Mouse (Mus musculus) kidney, postnatal 0 days (tissue): ENCODE measurements around the gene Rgs12. TPM values are rescaled to one million over a fixed set of nuclear protein-coding genes. Genes with fewer than 3 reads are reported as not detected.
A peak's percentile ranks its signal among the peaks of the same experiment; 100 is the strongest.

Source experiments
- ATAC-seq: fragments of 200-750 bp; cut with Nextera tagmentation; replicated peaks from 2 replicates; pipeline ENCODE4 v1.8.0; 2017; ENCODE audit warnings: low read depth, moderate number of reproducible peaks, moderate TSS enrichment, moderate library complexity; ENCODE audit not compliant: low FRiP score
- DNase-seq: peaks from one replicate; pipeline ENCODE4 v3.0.0-alpha.2; 2016; ENCODE audit warnings: low spot score
- H3K27ac ChIP-seq: fragments of 300-500 bp; sonication (generic); 2 replicates; pipeline ENCODE4 v1.5.1; 2014; ENCODE audit warnings: mild to moderate bottlenecking
- H3K27me3 ChIP-seq: fragments of 300-500 bp; sonication (generic); 2 replicates; pipeline ENCODE4 v1.6.1; 2014; ENCODE audit warnings: low read length, mixed read lengths; ENCODE audit not compliant: insufficient read depth
- H3K36me3 ChIP-seq: fragments of 300-500 bp; sonication (generic); 2 replicates; pipeline ENCODE4 v1.6.1; 2014; ENCODE audit warnings: low read length, mixed read lengths; ENCODE audit not compliant: insufficient read depth
- H3K4me1 ChIP-seq: fragments of 300-500 bp; sonication (generic); replicated peaks from 2 replicates; pipeline ENCODE4 v1.6.1; 2014; ENCODE audit warnings: antibody characterized with exemption, low read length, mixed read lengths; ENCODE audit not compliant: insufficient read depth
- H3K4me2 ChIP-seq: fragments of 300-500 bp; sonication (generic); 2 replicates; pipeline ENCODE4 v1.6.1; 2014; ENCODE audit warnings: mild to moderate bottlenecking, low read length, moderate library complexity, mixed read lengths
- H3K4me3 ChIP-seq: fragments of 300-500 bp; sonication (generic); replicated peaks from 2 replicates; pipeline ENCODE4 v1.5.1; 2014; ENCODE audit warnings: low read depth, low read length
- H3K9ac ChIP-seq: fragments of 300-500 bp; sonication (generic); 2 replicates; pipeline ENCODE4 v1.6.1; 2014; ENCODE audit warnings: low read depth, low read length
- H3K9me3 ChIP-seq: fragments of 300-500 bp; sonication (generic); replicated peaks from 2 replicates; pipeline ENCODE4 v1.6.1; 2016; ENCODE audit warnings: low read length, inconsistent platforms, mixed read lengths
- CTCF ChIP-seq: IDR thresholded peaks from 2 replicates; pipeline ENCODE4 v1.5.1; 2016; ENCODE audit warnings: antibody characterized with exemption, low read depth, mild to moderate bottlenecking, moderate library complexity
- WGBS: fragments of 180-500 bp; shearing (Covaris S2); extraction: QIAGEN DNeasy Blood & Tissue Kit; methylation state at CpG from one replicate; pipeline ENCODE4 v1.1.7; 2014; 5-methylcytosine and 5-hydroxymethylcytosine counted together
- polyA plus RNA-seq: library from polyadenylated mRNA; unstranded; fragments of >200 nt; fragmentation: Nextera tagmentation; extraction: Ambion mirVana; gene quantifications from 2 replicates; pipeline ENCODE4 v1.2.1, GENCODE M21; 2015

Gene Rgs12
- polyA plus RNA-seq, 1 experiment from 2014 or later, result 17.5 TPM

DNA sequence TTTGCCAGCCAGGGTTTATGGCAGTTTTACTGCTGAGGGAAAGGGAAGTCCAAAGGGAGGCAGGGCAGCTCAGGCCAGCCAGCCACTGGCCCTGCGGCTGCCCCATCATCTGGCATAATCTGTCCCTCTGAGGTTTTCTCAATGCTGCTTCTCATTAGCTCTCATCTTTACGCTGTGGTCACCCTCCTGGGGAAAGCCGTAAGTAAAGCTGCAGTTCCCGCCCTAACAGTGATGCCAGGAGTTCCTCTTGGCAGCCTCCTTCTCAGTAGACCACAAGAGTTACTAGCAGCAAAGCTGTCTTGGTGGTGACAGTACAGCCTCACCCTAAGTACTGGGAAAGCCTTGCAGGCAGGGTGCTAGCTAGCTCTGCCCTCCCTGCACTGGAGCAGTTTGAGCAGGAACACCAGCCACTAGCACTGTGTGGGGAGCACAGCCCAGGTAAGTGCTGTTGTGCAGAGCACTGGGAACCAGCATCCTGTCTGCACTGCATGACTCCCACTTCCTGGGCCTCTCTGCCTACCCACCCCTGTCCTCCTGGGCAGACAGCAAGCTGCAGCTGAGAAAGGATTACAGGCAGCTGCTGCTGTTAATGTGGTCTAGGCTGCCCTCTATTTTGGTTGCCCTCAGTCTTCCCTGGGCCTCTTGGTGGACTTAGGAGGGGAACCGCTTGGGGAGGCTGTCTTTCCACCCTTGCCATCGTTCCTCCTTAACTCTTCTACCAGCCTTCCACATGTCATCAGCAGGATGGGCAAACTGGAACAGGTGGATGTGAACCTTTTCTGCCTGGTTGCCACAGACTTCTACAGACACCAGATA lies 41.1 kb upstream of the Rgs12 start, which contains the start of gene Msantd1:
Gene Msantd1, plus strand, starts transcription at position 103 of the 816 bp plus-strand sequence.
- H3K4me2 ChIP-seq, result no peak within 1 kb of the TSS
- 82% methylated on average over 6 of the region's 6 CpGs for WGBS
- no peaks in the 10 kb centered on the region for H3K27me3 ChIP-seq
- no peak within 1 kb of the TSS for H3K9ac ChIP-seq
- peaks cover 46% of the 10 kb centered on the region for H3K36me3 ChIP-seq
- TF ChIP-seq CTCF, result no peak
- no peak for DNase-seq
- ATAC-seq, result no peak
- no peak within 1 kb of the TSS for H3K4me3 ChIP-seq
- no peak within 1 kb of the TSS for H3K27ac ChIP-seq
- no peaks in the 10 kb centered on the region for H3K4me1 ChIP-seq
- no peaks in the 10 kb centered on the region for H3K9me3 ChIP-seq

DNA sequence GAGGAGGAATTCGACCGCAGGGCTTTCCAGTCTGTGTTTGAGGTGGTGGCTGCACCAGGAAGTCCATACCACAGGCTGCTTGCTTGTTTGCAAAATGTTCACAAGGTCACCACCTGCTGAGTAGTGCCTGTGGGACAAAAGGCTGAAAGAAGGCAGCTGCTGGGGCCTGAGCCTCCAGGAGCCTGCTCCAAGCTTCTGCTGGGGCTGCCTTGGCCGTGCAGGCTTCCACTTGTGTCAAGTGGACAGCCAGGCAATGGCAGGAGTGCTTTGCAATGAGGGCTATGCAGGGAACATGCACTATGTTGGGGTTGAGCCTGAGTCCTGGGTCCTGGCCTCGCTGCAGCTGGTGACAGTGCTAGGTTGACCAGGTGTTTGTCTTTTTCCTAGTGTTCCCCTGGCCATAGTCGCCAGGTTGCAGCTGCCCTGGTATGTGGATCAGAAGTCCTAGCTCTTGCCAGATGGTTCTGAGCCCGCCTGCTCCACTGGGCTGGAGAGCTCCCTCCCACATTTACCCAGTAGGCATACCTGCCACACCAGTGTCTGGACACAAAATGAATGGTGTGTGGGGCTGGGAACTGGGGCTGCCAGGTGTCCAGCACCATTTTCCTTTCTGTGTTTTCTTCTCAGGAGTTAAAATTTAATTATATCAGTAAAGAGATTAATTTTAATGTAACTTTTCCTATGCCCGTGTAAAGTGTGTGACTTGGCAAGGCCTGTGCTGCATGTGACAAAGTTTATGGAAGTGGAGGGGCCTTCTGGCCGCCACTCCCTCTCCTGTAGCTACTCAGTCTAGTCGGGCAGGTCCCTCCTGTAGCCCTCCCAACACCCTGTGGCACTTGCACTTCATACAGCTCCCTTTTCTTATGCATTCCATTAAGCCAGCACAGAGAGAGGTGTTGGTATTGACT lies 40.3 kb upstream of the Rgs12 start:
- DNase-seq (no peak), ATAC-seq (no peak)
- H3K4me2 ChIP-seq, result no peak overlapping the region
- no peak overlapping the region for H3K27ac ChIP-seq
- no peaks in the 10 kb centered on the region for H3K27me3 ChIP-seq
- WGBS, result 71% methylated on average over 9 of the region's 9 CpGs
- no peaks in the 10 kb centered on the region for H3K4me1 ChIP-seq
- no peak for TF ChIP-seq CTCF
- H3K9ac ChIP-seq, result no peak overlapping the region
- H3K4me3 ChIP-seq, result no peak overlapping the region
- peaks cover 44% of the 10 kb centered on the region for H3K36me3 ChIP-seq
- no peaks in the 10 kb centered on the region for H3K9me3 ChIP-seq

DNA sequence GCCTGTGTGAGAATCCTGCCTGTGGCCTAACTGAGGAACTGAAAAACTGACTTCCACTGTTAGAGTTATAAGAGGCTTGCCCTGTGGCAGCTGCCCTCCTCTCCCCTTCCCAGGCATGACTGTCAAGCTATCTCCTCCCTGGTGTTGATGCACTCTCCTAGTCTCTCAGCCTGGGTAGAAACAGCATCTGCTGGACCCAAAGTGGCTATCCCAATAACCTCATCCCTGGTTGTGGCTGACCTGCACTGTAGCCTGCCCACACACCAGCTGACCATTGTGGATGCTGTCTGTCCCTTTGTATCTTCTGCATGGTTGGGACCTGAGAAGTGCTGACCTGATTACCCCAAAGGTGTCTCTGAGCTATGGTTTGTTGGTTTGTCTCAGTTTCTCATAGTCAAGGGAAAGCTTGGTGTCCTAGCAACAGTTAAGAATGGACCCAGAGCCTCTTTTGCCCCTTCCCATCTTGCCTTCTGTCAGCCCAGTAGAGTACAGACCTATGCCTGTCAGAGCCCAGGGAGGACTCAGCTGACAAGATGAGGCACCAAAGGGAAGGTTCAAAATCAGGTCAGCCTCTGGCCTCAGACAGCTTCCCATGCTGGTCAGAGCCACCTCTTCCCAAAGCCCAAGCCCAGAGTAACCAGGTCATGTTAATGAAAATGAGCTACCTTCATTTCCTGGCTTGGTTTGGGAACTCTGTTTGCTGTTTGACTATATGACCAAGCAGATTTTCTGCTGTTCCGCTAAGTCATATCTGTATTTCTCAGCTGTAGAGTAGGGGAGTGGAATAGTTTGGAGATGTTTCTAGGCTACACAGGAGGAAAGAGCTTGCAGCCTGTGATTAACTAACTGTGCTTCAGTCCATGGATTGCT lies 39.4 kb upstream of the Rgs12 start:
- H3K36me3 ChIP-seq, result peaks cover 37% of the 10 kb centered on the region
- TF ChIP-seq CTCF, result no peak
- H3K4me2 ChIP-seq, result no peak overlapping the region
- H3K27me3 ChIP-seq, result no peaks in the 10 kb centered on the region
- no peaks in the 10 kb centered on the region for H3K9me3 ChIP-seq
- 97% methylated on average over 1 of the region's 1 CpGs for WGBS
- H3K4me1 ChIP-seq, result no peaks in the 10 kb centered on the region
- H3K9ac ChIP-seq, result no peak overlapping the region
- no peak overlapping the region for H3K27ac ChIP-seq
- DNase-seq, result no peak
- no peak for ATAC-seq
- H3K4me3 ChIP-seq, result no peak overlapping the region

DNA sequence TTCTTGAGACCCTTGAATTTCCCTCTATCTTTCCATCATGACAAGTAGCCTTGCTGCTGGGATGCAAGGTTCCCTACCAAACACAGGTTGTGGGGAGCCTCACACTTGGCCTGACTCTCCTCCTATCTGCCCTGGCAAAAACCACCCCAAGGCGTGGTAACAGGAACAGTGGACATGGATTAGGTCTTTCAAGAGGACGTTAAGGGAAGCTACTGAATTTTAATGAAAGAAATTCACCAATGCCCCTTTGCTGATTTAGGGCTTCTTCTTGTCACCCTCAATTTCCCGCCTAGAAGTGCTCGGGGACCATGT lies 38.8 kb upstream of the Rgs12 start:
- no peak for TF ChIP-seq CTCF
- DNase-seq (no peak), ATAC-seq (no peak)
- no peak overlapping the region for H3K4me2 ChIP-seq
- 89% methylated on average over 4 of the region's 4 CpGs for WGBS
- no peak overlapping the region for H3K27ac ChIP-seq
- no peaks in the 10 kb centered on the region for H3K4me1 ChIP-seq
- H3K9ac ChIP-seq, result no peak overlapping the region
- H3K9me3 ChIP-seq, result no peaks in the 10 kb centered on the region
- peaks cover 32% of the 10 kb centered on the region for H3K36me3 ChIP-seq
- H3K4me3 ChIP-seq, result no peak overlapping the region
- H3K27me3 ChIP-seq, result no peaks in the 10 kb centered on the region

DNA sequence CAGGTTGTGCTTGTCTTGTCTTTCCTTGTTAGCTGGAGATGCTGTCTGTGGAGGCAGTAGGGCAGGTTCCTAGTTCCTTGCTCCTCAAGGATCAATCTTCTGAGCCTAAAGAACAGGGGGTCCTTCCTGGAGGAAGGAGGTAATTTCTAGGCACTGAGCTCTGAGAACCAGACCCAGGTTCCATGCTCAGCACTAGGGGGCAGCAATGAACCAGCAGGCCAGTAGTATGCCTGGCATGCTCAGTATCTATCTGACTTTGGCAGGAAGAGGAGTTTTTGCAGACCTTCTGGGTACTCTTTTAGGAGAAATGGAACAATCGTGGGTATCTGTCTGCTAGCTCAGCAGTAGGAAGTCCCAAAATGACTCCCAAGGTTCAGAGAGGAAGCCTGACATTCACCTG lies 33.4 kb upstream of the Rgs12 start:
- 17% methylated on average over 1 of the region's 1 CpGs for WGBS
- DNase-seq, result peak; percentile 82

DNA sequence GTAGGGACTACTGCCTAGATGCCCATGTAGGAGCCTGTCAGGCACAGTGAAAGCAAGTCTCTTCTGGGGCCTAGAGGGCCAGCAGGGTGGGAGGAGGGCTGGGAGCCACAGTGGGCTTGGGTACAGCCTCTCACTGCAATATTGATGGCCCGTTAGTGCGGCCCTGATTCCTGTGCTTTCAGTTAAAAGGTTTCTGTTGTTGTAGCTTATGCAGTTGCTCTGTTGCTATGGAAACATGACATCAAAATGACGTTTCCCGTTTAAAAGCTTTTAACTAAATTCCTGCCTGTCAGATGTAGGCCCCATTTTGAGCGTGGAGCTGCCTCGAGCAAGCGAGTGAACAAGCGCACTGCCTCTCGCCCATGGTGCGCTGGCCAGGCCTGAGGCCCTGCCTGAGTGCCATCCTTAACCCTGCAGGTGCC lies 32.0 kb upstream of the Rgs12 start:
- H3K9me3 ChIP-seq, result no peaks in the 10 kb centered on the region
- H3K36me3 ChIP-seq, result no peaks in the 10 kb centered on the region
- H3K9ac ChIP-seq, result no peak overlapping the region
- H3K4me3 ChIP-seq, result no peak overlapping the region
- H3K4me2 ChIP-seq, result no peak overlapping the region
- no peaks in the 10 kb centered on the region for H3K27me3 ChIP-seq
- peak; percentile 20 for DNase-seq
- TF ChIP-seq CTCF, result no peak
- H3K27ac ChIP-seq, result no peak overlapping the region
- H3K4me1 ChIP-seq, result no peaks in the 10 kb centered on the region
- ATAC-seq, result no peak
- WGBS, result 64% methylated on average over 10 of the region's 10 CpGs

More for the DNA sequence above, 33.4 kb upstream of the Rgs12 start:
- Histone ChIP-seq H3K4me3 (no peak overlapping the region), H3K9me3 (no peaks in the 10 kb centered on the region), H3K36me3 (no peaks in the 10 kb centered on the region; the same call in 1 of the 2 replicates), H3K27me3 (no peaks in the 10 kb centered on the region), H3K4me2 (no peak overlapping the region), H3K4me1 (no peaks in the 10 kb centered on the region), H3K9ac (no peak overlapping the region), H3K27ac (no peak overlapping the region)
- ATAC-seq, result no peak
- peak; percentile 93 for TF ChIP-seq CTCF
